Mouse (Mus musculus) NIH3T3 (cell line): ENCODE results near the gene Scap.
"Not testable (repeated sequence)": the region's sequence is repeated elsewhere in the genome, so short reads cannot be mapped to it uniquely, and the experiment has no call there.

Experiments used
- DNase-seq: peaks from one replicate; pipeline ENCODE4 v3.0.0-alpha.2; 2012; ENCODE audit warnings: low read depth

The Scap gene

GRCm38 (mm10) chr9:110330913-110331312 lies 2.2 kb upstream of the Scap start:
- DNase-seq = not testable (repeated sequence)

- DNase-seq = no peak
Observed at GRCm38 (mm10) chr9:110333896-110334259, 790 bp downstream of the Scap start.

GRCm38 (mm10) chr9:110334849-110335248 lies 1.8 kb downstream of the Scap start:
- DNase-seq = no peak

GRCm38 (mm10) chr9:110340037-110340750 lies 7.1 kb downstream of the Scap start:
- no peak for DNase-seq

GRCm38 (mm10) chr9:110342008-110342407 lies 8.9 kb downstream of the Scap start:
- no peak for DNase-seq

- no peak for DNase-seq
Observed at GRCm38 (mm10) chr9:110343805-110344204, 10.7 kb downstream of the Scap start.

- peak; percentile 28 for DNase-seq
Observed at GRCm38 (mm10) chr9:110345057-110345739, 12.1 kb downstream of the Scap start.

- DNase-seq = peak; percentile 20
Observed at GRCm38 (mm10) chr9:110348899-110349298, 15.8 kb downstream of the Scap start.

- DNase-seq = no peak
Observed at GRCm38 (mm10) chr9:110350188-110350587, 17.1 kb downstream of the Scap start.

GRCm38 (mm10) chr9:110350612-110351011 lies 17.5 kb downstream of the Scap start:
- no peak for DNase-seq

- no peak for DNase-seq
Observed at GRCm38 (mm10) chr9:110351350-110351749, 18.3 kb downstream of the Scap start.

GRCm38 (mm10) chr9:110351932-110352632 lies 19.0 kb downstream of the Scap start:
- no peak for DNase-seq

- peak; percentile 28 for DNase-seq
Observed at GRCm38 (mm10) chr9:110358341-110358740, 25.3 kb downstream of the Scap start.

- no peak for DNase-seq
Observed at GRCm38 (mm10) chr9:110361299-110361698, 28.2 kb downstream of the Scap start.

GRCm38 (mm10) chr9:110362337-110362736 lies 29.2 kb downstream of the Scap start:
- no peak for DNase-seq

- peak; percentile 85 for DNase-seq
Observed at GRCm38 (mm10) chr9:110366746-110367145, 33.7 kb downstream of the Scap start.

- DNase-seq = peak; percentile 68
Observed at GRCm38 (mm10) chr9:110369860-110370259, 36.8 kb downstream of the Scap start.

GRCm38 (mm10) chr9:110373871-110374270 lies 40.8 kb downstream of the Scap start:
- no peak for DNase-seq

- no peak for DNase-seq
Observed at GRCm38 (mm10) chr9:110375668-110376067, 42.6 kb downstream of the Scap start.

- not testable (repeated sequence) for DNase-seq
Observed at GRCm38 (mm10) chr9:110377655-110378054, 44.6 kb downstream of the Scap start.

GRCm38 (mm10) chr9:110379361-110379760 lies 46.3 kb downstream of the Scap start:
- no peak for DNase-seq

- DNase-seq = no peak
Observed at GRCm38 (mm10) chr9:110380662-110381061, 47.6 kb downstream of the Scap start.

GRCm38 (mm10) chr9:110381292-110381691 lies 48.2 kb downstream of the Scap start:
- no peak for DNase-seq
